Mouse (Mus musculus) embryonic fibroblast, embryonic 13.5 days (primary cell): ENCODE measurements around the gene Gm10097.

Experiments used
- CTCF ChIP-seq: IDR thresholded peaks from 2 replicates; pipeline ENCODE4 v1.5.1; 2011; ENCODE audit warnings: mild to moderate bottlenecking, control low read depth, low read length, moderate library complexity, borderline replicate concordance; ENCODE audit not compliant: insufficient read depth
- POLR2A ChIP-seq: IDR thresholded peaks from 2 replicates; pipeline ENCODE4 v1.6.1; 2011; ENCODE audit warnings: low read depth, mild to moderate bottlenecking, control low read depth, low read length, moderate library complexity

DNA sequence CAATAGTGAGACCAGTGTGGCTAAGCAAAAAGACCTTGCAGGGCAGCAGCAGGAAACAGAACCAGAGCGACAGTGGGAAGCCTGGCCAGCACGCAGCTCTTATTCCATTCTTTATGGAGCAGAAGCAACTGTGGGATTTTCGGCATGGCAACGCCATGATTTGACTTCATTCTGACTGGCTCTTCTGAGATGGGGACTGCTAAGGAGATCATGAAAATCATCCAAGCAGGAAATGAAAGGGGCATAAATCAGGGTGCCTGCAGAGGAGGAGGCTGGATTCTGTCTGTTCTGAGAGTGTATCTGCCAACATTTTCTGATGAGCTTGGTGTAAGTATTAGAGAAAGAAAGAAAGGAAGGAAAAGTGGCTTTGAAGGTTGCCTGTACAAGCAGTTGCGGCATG, 47.2 kb downstream of the Gm10097 start:
- TF ChIP-seq CTCF = no peak
- no peak for TF ChIP-seq POLR2A
